Mouse (Mus musculus): ENCODE data around the gene Nkain2. TPM values are rescaled to one million over a fixed set of nuclear protein-coding genes. Genes with fewer than 3 reads are reported as not detected.

The Nkain2 gene
- polyA plus RNA-seq, 2 experiments from 2014 or later, result 0.34 TPM; not detected in 1

Other genes starting within 250 kb of the Nkain2 start
- gene Trdn, start 190.1 kb upstream of the Nkain2 start, polyA plus RNA-seq (2017; shearing (Covaris generic)), result under 1 TPM in 1 of 2 experiments, not detected in 1; 0.29 TPM